Mouse (Mus musculus) heart, embryonic 13.5 days (tissue): ENCODE measurements around the gene Slc43a3. TPM values are rescaled to one million over a fixed set of nuclear protein-coding genes. Genes with fewer than 3 reads are reported as not detected.

Experiments used
- ATAC-seq: fragments of 200-750 bp; cut with Nextera tagmentation; 2 replicates; pipeline ENCODE4 v1.8.0; 2017; ENCODE audit warnings: moderate TSS enrichment; ENCODE audit not compliant: insufficient number of reproducible peaks, low FRiP score, low TSS enrichment; ENCODE audit errors: extremely low read depth
- H3K27ac ChIP-seq: fragments of 300-500 bp; sonication (generic); replicated peaks from 2 replicates; pipeline ENCODE4 v1.5.1; 2015; ENCODE audit warnings: moderate library complexity, mild to moderate bottlenecking, inconsistent platforms
- H3K27me3 ChIP-seq: fragments of 300-500 bp; sonication (generic); replicated peaks from 2 replicates; pipeline ENCODE4 v1.6.1; 2015; ENCODE audit warnings: mild to moderate bottlenecking, inconsistent platforms
- H3K36me3 ChIP-seq: fragments of 300-500 bp; sonication (generic); 2 replicates; pipeline ENCODE4 v1.6.1; 2015; ENCODE audit warnings: mild to moderate bottlenecking, inconsistent platforms
- H3K4me1 ChIP-seq: fragments of 300-500 bp; sonication (generic); 2 replicates; pipeline ENCODE4 v1.6.1; 2015; ENCODE audit warnings: inconsistent platforms
- H3K4me2 ChIP-seq: fragments of 300-500 bp; sonication (generic); 2 replicates; pipeline ENCODE4 v1.6.1; 2015; ENCODE audit warnings: inconsistent platforms, mild to moderate bottlenecking, moderate library complexity
- H3K4me3 ChIP-seq: fragments of 300-500 bp; sonication (generic); 2 replicates; pipeline ENCODE4 v1.5.1; 2015; ENCODE audit warnings: moderate library complexity, mild to moderate bottlenecking, inconsistent platforms
- H3K9ac ChIP-seq: fragments of 300-500 bp; sonication (generic); 2 replicates; pipeline ENCODE4 v1.6.1; 2015; ENCODE audit warnings: inconsistent platforms, mild to moderate bottlenecking, moderate library complexity
- H3K9me3 ChIP-seq: fragments of 300-500 bp; sonication (generic); 2 replicates; pipeline ENCODE4 v1.6.1; 2016; ENCODE audit warnings: inconsistent platforms
- WGBS: fragments of 180-500 bp; shearing (Covaris S2); methylation state at CpG from one replicate; pipeline ENCODE4 v1.1.7; 2015; ENCODE audit warnings: mixed read lengths; 5-methylcytosine and 5-hydroxymethylcytosine counted together
- microRNA-seq: library from miRNA; unstranded; fragments of <30 nt; microRNA quantifications from one replicate; pipeline ENCODE4, GENCODE M21; 2016
- polyA plus RNA-seq: library from polyadenylated mRNA; unstranded; fragments of >200 nt; fragmentation: Nextera tagmentation; extraction: Ambion mirVana; gene quantifications from 2 replicates; pipeline ENCODE4 v1.2.1, GENCODE M21; 2015

The Slc43a3 gene
- polyA plus RNA-seq, 1 experiment from 2014 or later: 36.2 TPM

GRCm38 (mm10) chr2:85001497-85001896 is 65.1 kb downstream of the Slc43a3 start:
- H3K9ac ChIP-seq: no peak overlapping the region
- H3K36me3 ChIP-seq: no peaks in the 10 kb centered on the region
- H3K4me1 ChIP-seq: peaks cover 25% of the 10 kb centered on the region
- H3K27ac ChIP-seq: no peak overlapping the region
- no peak for ATAC-seq
- no peak overlapping the region for H3K4me2 ChIP-seq
- H3K27me3 ChIP-seq: no peaks in the 10 kb centered on the region
- WGBS: 79% methylated on average over 13 of the region's 13 CpGs
- H3K4me3 ChIP-seq: no peak overlapping the region
- no peaks in the 10 kb centered on the region for H3K9me3 ChIP-seq

- WGBS: 32% methylated on average over 8 of the region's 8 CpGs
- Histone ChIP-seq H3K27ac (no peak overlapping the region), H3K4me2 (no peak overlapping the region), H3K4me1 (peaks cover 35% of the 10 kb centered on the region), H3K27me3 (no peaks in the 10 kb centered on the region), H3K9me3 (no peaks in the 10 kb centered on the region), H3K9ac (no peak overlapping the region), H3K36me3 (no peaks in the 10 kb centered on the region), H3K4me3 (no peak overlapping the region)
- 0 out of 2 replicates have a peak, but pooled peaks have one; percentile 9 for ATAC-seq
Observed at GRCm38 (mm10) chr2:85002575-85002974, 66.2 kb downstream of the Slc43a3 start.

- H3K4me2 ChIP-seq: no peak overlapping the region
- peaks cover 34% of the 10 kb centered on the region for H3K4me1 ChIP-seq
- ATAC-seq: no peak
- H3K9me3 ChIP-seq: no peaks in the 10 kb centered on the region
- H3K27me3 ChIP-seq: no peaks in the 10 kb centered on the region
- H3K4me3 ChIP-seq: no peak overlapping the region
- H3K36me3 ChIP-seq: no peaks in the 10 kb centered on the region
- no peak overlapping the region for H3K9ac ChIP-seq
- 81% methylated on average over 4 of the region's 4 CpGs for WGBS
- no peak overlapping the region for H3K27ac ChIP-seq
Observed at GRCm38 (mm10) chr2:85004341-85004740, 68.0 kb downstream of the Slc43a3 start.

GRCm38 (mm10) chr2:85006600-85006999 is 70.2 kb downstream of the Slc43a3 start:
- WGBS: 56% methylated on average over 7 of the region's 7 CpGs
- no peak for ATAC-seq
- H3K36me3 ChIP-seq: no peaks in the 10 kb centered on the region

GRCm38 (mm10) chr2:85007729-85008128 is 71.3 kb downstream of the Slc43a3 start:
- H3K9ac ChIP-seq: no peak overlapping the region
- H3K36me3 ChIP-seq: no peaks in the 10 kb centered on the region
- peaks cover 50% of the 10 kb centered on the region for H3K4me1 ChIP-seq
- H3K27me3 ChIP-seq: no peaks in the 10 kb centered on the region
- no peak overlapping the region for H3K4me2 ChIP-seq
- no peaks in the 10 kb centered on the region for H3K9me3 ChIP-seq
- WGBS: 23% methylated on average over 4 of the region's 4 CpGs
- ATAC-seq: no peak
- H3K4me3 ChIP-seq: no peak overlapping the region
- no peak overlapping the region for H3K27ac ChIP-seq

More at GRCm38 (mm10) chr2:85006600-85006999, 70.2 kb downstream of the Slc43a3 start:
- peaks cover 46% of the 10 kb centered on the region for H3K4me1 ChIP-seq
- no peak overlapping the region for H3K9ac ChIP-seq
- H3K27me3 ChIP-seq: no peaks in the 10 kb centered on the region
- no peak overlapping the region for H3K4me2 ChIP-seq
- no peaks in the 10 kb centered on the region for H3K9me3 ChIP-seq
- H3K27ac ChIP-seq: no peak overlapping the region
- H3K4me3 ChIP-seq: no peak overlapping the region

Small RNAs within 50 kb of the gene (microRNA-seq; reads per million reads assigned to microRNA genes)
- gene Gm24332: not detected

Other genes with a start within 250 kb of the Slc43a3 start
- gene Zdhhc5, start 221.4 kb upstream of the Slc43a3 start, polyA plus RNA-seq: 20.8 and 21.9 TPM in 2 replicates
- gene Clp1, start 209.2 kb upstream of the Slc43a3 start, polyA plus RNA-seq: 16.4 and 18.5 TPM in 2 replicates
- 7.3 and 8.4 TPM in 2 replicates for gene Ypel4, start 202.5 kb upstream of the Slc43a3 start, polyA plus RNA-seq
- gene Gm19426, start 192.9 kb upstream of the Slc43a3 start, polyA plus RNA-seq: 5.7 and 6.5 TPM in 2 replicates
- gene Serping1, start 161.1 kb upstream of the Slc43a3 start, polyA plus RNA-seq: 38.8 and 40.2 TPM in 2 replicates
- gene Ube2l6, start 137.8 kb upstream of the Slc43a3 start, polyA plus RNA-seq: 92.5 and 114 TPM in 2 replicates
- gene Smtnl1, start 113.9 kb upstream of the Slc43a3 start, polyA plus RNA-seq: 0.24 and 0.27 TPM in 2 replicates
- 72.3 and 89.1 TPM in 2 replicates for gene Timm10, start 109.6 kb upstream of the Slc43a3 start, polyA plus RNA-seq
- gene Slc43a1, start 97.7 kb upstream of the Slc43a3 start, polyA plus RNA-seq: 16.1 and 17.1 TPM in 2 replicates
- 0.72 and 0.99 TPM in 2 replicates for gene Rtn4rl2, start 49.9 kb upstream of the Slc43a3 start, polyA plus RNA-seq
- 0.79 and 1.2 TPM in 2 replicates for gene Prg2, start 43.9 kb downstream of the Slc43a3 start, polyA plus RNA-seq
- 0.16 and 0.20 TPM in 2 replicates for gene Prg3, start 51.6 kb downstream of the Slc43a3 start, polyA plus RNA-seq
- 139 and 152 TPM in 2 replicates for gene Ssrp1, start 100.7 kb downstream of the Slc43a3 start, polyA plus RNA-seq
- 0.31 and 0.69 TPM in 2 replicates for gene P2rx3, start 100.9 kb downstream of the Slc43a3 start, polyA plus RNA-seq
- gene Tnks1bp1, start 111.4 kb downstream of the Slc43a3 start, polyA plus RNA-seq: 17.4 and 21.5 TPM in 2 replicates
- gene Aplnr, start 199.6 kb downstream of the Slc43a3 start, polyA plus RNA-seq: 22.3 and 27.8 TPM in 2 replicates